ENCODE assay signal across 9 mouse cellular contexts in the genomic region with DNA sequence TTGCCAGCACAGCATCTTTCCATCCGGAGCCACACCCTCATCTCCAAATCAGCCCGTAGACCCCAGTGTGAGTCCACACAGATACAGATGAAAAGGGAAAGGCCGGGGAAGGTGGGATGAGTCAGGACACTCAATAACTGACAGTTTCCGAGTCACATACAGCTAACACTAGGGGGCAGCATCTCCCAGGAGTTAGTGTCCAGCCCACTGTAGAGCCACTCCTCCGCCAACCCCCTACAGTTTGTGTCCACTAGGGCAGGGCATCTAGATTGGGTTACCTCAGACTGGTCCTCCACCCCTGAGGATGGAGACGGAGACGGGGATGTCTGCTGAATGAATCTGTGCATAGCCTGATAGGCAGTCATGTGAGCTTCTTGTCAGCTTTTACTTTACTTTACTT. TPM values are rescaled to one million over a fixed set of nuclear protein-coding genes. Genes with fewer than 3 reads are reported as not detected.
DNase-seq lines count a peak whose midpoint lies in the region; ATAC-seq and TF ChIP-seq lines count a peak whose summit lies in the region.
"Had no signal": no experiment of that assay in that cellular context is flagged by ENCODE, and none has a peak within 500 bp of the region (broad histone marks: within the 10 kb centered on the region; RNA-seq: fewer than 3 reads in every experiment).

No protein-coding gene starts in this region.

- H3K27ac ChIP-seq in intestine, embryonic 16.5 days (ENCODE audit: low read length): no peak overlapping the region
- no peak overlapping the region for H3K27ac ChIP-seq in liver, adult 2 months (replicated peaks; ENCODE audit: insufficient read depth, low read depth, low read length)
- H3K27ac ChIP-seq: hindbrain, embryonic 15.5 days had no signal

- no peak; the same call in 1 of the 2 replicates for ATAC-seq in G1E (ENCODE audit: extremely low read depth, insufficient number of reproducible peaks, low FRiP score, poor library complexity, severe bottlenecking)
- peak; percentile 69; the same call in 1 of the 2 replicates for ATAC-seq in intestine, embryonic 16.5 days
- ATAC-seq in monocyte, adult 5-6 weeks (replicated peaks; ENCODE audit: insufficient number of reproducible peaks, low FRiP score, low TSS enrichment, poor library complexity, severe bottlenecking): peak; percentile 93

- no peak overlapping the region for H3K9ac ChIP-seq in intestine, embryonic 16.5 days (ENCODE audit: low read depth, low read length)
- no peak overlapping the region for H3K9ac ChIP-seq in liver, adult 2 months (ENCODE audit: low read depth, low read length)
- H3K9ac ChIP-seq: hindbrain, embryonic 15.5 days had no signal

- TF ChIP-seq CTCF in G1E (IDR thresholded peaks at IDR 0.05; ENCODE audit: low read depth, low read length): peak; percentile 15; the same call in 1 of the 2 replicates
- TF ChIP-seq CTCF in liver, adult 2 months (IDR thresholded peaks at IDR 0.05; ENCODE audit: low read depth, low read length): peak; percentile 93

- TF ChIP-seq POLR2A in liver, adult 2 months (IDR thresholded peaks at IDR 0.05; ENCODE audit: extremely low read depth, insufficient read depth, low read length): no peak

- no peaks in the 10 kb centered on the region for H3K36me3 ChIP-seq in G1E (replicated peaks)
- H3K36me3 ChIP-seq in intestine, embryonic 16.5 days (ENCODE audit: control insufficient read depth, insufficient read depth, low read length): no peaks in the 10 kb centered on the region
- H3K36me3 ChIP-seq in liver, adult 2 months (ENCODE audit: control insufficient read depth, insufficient read depth, low read length): no peaks in the 10 kb centered on the region
- H3K36me3 ChIP-seq: hindbrain, embryonic 15.5 days had no signal

- no peak overlapping the region for H3K4me2 ChIP-seq in intestine, embryonic 16.5 days (ENCODE audit: low read depth, low read length)
- H3K4me2 ChIP-seq: hindbrain, embryonic 15.5 days had no signal

- no peak overlapping the region for H3K4me3 ChIP-seq in G1E (ENCODE audit: low read depth, low read length)
- H3K4me3 ChIP-seq in intestine, embryonic 16.5 days (ENCODE audit: low read length): no peak overlapping the region
- no peak overlapping the region for H3K4me3 ChIP-seq in liver, adult 2 months (ENCODE audit: insufficient read depth, low read depth, low read length)
- H3K4me3 ChIP-seq: hindbrain, embryonic 15.5 days had no signal

- 23% methylated on average over 7 of the region's 7 CpGs for WGBS in intestine, embryonic 16.5 days
- WGBS in liver, adult 2 months: 6% methylated on average over 7 of the region's 7 CpGs

- H3K79me2 ChIP-seq in liver, adult 2 months (ENCODE audit: control insufficient read depth, insufficient read depth, low read length): no peaks in the 10 kb centered on the region

- peaks cover 45% of the 10 kb centered on the region for H3K4me1 ChIP-seq in G1E (ENCODE audit: insufficient read depth, low read depth, low read length)
- H3K4me1 ChIP-seq in intestine, embryonic 16.5 days (ENCODE audit: control insufficient read depth, insufficient read depth, low read length): peaks cover 5% of the 10 kb centered on the region; the same call in 1 of the 2 replicates
- peaks cover 12% of the 10 kb centered on the region for H3K4me1 ChIP-seq in liver, adult 2 months (ENCODE audit: control insufficient read depth, insufficient read depth, low read length)
- H3K4me1 ChIP-seq: hindbrain, embryonic 15.5 days had no signal

- no peaks in the 10 kb centered on the region for H3K9me3 ChIP-seq in G1E (replicated peaks)
- no peaks in the 10 kb centered on the region for H3K9me3 ChIP-seq in intestine, embryonic 16.5 days (ENCODE audit: control insufficient read depth, low read length)
- H3K9me3 ChIP-seq: hindbrain, embryonic 15.5 days had no signal

- H3K27me3 ChIP-seq in G1E (ENCODE audit: insufficient read depth, low read length): no peaks in the 10 kb centered on the region; the same call in 1 of the 2 replicates
- no peaks in the 10 kb centered on the region for H3K27me3 ChIP-seq in intestine, embryonic 16.5 days (replicated peaks; ENCODE audit: control insufficient read depth, insufficient read depth, low read length)
- no peaks in the 10 kb centered on the region for H3K27me3 ChIP-seq in liver, adult 2 months (ENCODE audit: control insufficient read depth, insufficient read depth, low read length)
- H3K27me3 ChIP-seq: hindbrain, embryonic 15.5 days had no signal

- DNase-seq in B cell, adult 2 months: peak; percentile 84 to 86
- DNase-seq in G1E (ENCODE audit: low spot score): peak; percentile 43
- DNase-seq in cerebellum, adult 8-10 months: peak; percentile 50
- peak; percentile 81 for DNase-seq in gastrocnemius, adult 18-20 months (ENCODE audit: low spot score)
- peak; percentile 71 for DNase-seq in liver, adult 2 months (ENCODE audit: extremely low read depth, low read depth, low spot score)
- DNase-seq in urinary bladder, postnatal 4 days (ENCODE audit: low spot score in 2 of 2): peak; percentile 55 to 76

RNA-seq across cellular contexts. Expression of a gene that starts 20.8 kb away (rescaled TPM):
- total RNA-seq in G1E (2014; fragmentation: Nextera tagmentation) (not detected in 2 replicates), G1E (2017) (0.41 and 0.60 TPM in 2 replicates)
- 0.08 and 0.22 TPM in 2 replicates for polyA plus RNA-seq in G1E (2012)
- 1 to 10 TPM in 1 of 2 experiments, under 1 TPM in 1; 0.68 to 1.6 TPM for total RNA-seq in gastrocnemius, adult 18-20 months (2021)
- 9.8 and 11.5 TPM in 2 replicates for polyA plus RNA-seq in intestine, embryonic 16.5 days (2015; fragmentation: Nextera tagmentation; extraction: Ambion mirVana)
- 7.6 and 8.9 TPM in 2 replicates for total RNA-seq in liver, adult 2 months (2014; rRNA removed)
- polyA plus RNA-seq in liver, adult 2 months (2012; rRNA removed): 4.0 and 8.8 TPM in 2 replicates
- total RNA-seq in monocyte, adult 5-6 weeks (2017): 76.8 to 91.0 TPM (median 79.1 TPM) in 3 replicates

RNA-seq across cellular contexts. Expression of a gene that starts 33.7 kb away (rescaled TPM):
- total RNA-seq in G1E (2014; fragmentation: Nextera tagmentation) (82.9 and 101 TPM in 2 replicates), G1E (2017) (78.7 and 86.7 TPM in 2 replicates)
- polyA plus RNA-seq in G1E (2012): 175 and 181 TPM in 2 replicates
- total RNA-seq in gastrocnemius, adult 18-20 months (2021): 10 to 100 TPM; 80.1 to 88.4 TPM
- 31.7 and 146 TPM in 2 replicates for polyA plus RNA-seq in intestine, embryonic 16.5 days (2015; fragmentation: Nextera tagmentation; extraction: Ambion mirVana)
- total RNA-seq in liver, adult 2 months (2014; rRNA removed): 82.7 and 93.8 TPM in 2 replicates
- polyA plus RNA-seq in liver, adult 2 months (2012; rRNA removed): 136 and 143 TPM in 2 replicates
- 56.3 to 71.0 TPM (median 67.0 TPM) in 3 replicates for total RNA-seq in monocyte, adult 5-6 weeks (2017)
